Mouse (Mus musculus): ENCODE results near the gene Syt9.
"Not testable (repeated sequence)": the region's sequence is repeated elsewhere in the genome, so short reads cannot be mapped to it uniquely, and the experiment has no call there.

Gene Syt9

GRCm38 (mm10) chr7:107461167-107461566 lies 90.6 kb downstream of the Syt9 start:
- DNase-seq (ENCODE audit: extremely low spot score, low read depth, low spot score), result no peak

- no peak for DNase-seq (ENCODE audit: extremely low spot score, low read depth, low spot score)
Measured at GRCm38 (mm10) chr7:107461699-107462440, 91.3 kb downstream of the Syt9 start.

GRCm38 (mm10) chr7:107462962-107463361 lies 92.4 kb downstream of the Syt9 start:
- DNase-seq (ENCODE audit: extremely low spot score, low read depth, low spot score), result no peak

GRCm38 (mm10) chr7:107465081-107465480 lies 94.6 kb downstream of the Syt9 start:
- no peak for DNase-seq (ENCODE audit: extremely low spot score, low read depth, low spot score)

- no peak for DNase-seq (ENCODE audit: extremely low spot score, low read depth, low spot score)
Measured at GRCm38 (mm10) chr7:107478979-107479965, 108.7 kb downstream of the Syt9 start.

GRCm38 (mm10) chr7:107485709-107486108 lies 115.2 kb downstream of the Syt9 start:
- not testable (repeated sequence) for DNase-seq (ENCODE audit: extremely low spot score, low read depth, low spot score)

- no peak for DNase-seq (ENCODE audit: extremely low spot score, low read depth, low spot score)
Measured at GRCm38 (mm10) chr7:107495428-107495827, 124.9 kb downstream of the Syt9 start.

GRCm38 (mm10) chr7:107496923-107497322 lies 126.4 kb downstream of the Syt9 start:
- no peak for DNase-seq (ENCODE audit: extremely low spot score, low read depth, low spot score)

- no peak for DNase-seq (ENCODE audit: extremely low spot score, low read depth, low spot score)
Measured at GRCm38 (mm10) chr7:107500641-107501040, 130.1 kb downstream of the Syt9 start.

- no peak for DNase-seq (ENCODE audit: extremely low spot score, low read depth, low spot score)
Measured at GRCm38 (mm10) chr7:107504761-107505712, 134.5 kb downstream of the Syt9 start.

GRCm38 (mm10) chr7:107507920-107508319 lies 137.4 kb downstream of the Syt9 start:
- DNase-seq (ENCODE audit: extremely low spot score, low read depth, low spot score), result no peak

GRCm38 (mm10) chr7:107509740-107510139 lies 139.2 kb downstream of the Syt9 start:
- no peak for DNase-seq (ENCODE audit: extremely low spot score, low read depth, low spot score)

GRCm38 (mm10) chr7:107516704-107517410 lies 146.3 kb downstream of the Syt9 start:
- no peak for DNase-seq (ENCODE audit: extremely low spot score, low read depth, low spot score)

GRCm38 (mm10) chr7:107519256-107520025 lies 148.9 kb downstream of the Syt9 start:
- no peak for DNase-seq (ENCODE audit: extremely low spot score, low read depth, low spot score)

- DNase-seq (ENCODE audit: extremely low spot score, low read depth, low spot score), result no peak
Measured at GRCm38 (mm10) chr7:107521411-107521810, 150.9 kb downstream of the Syt9 start.

- DNase-seq (ENCODE audit: extremely low spot score, low read depth, low spot score), result peak; percentile 20
Measured at GRCm38 (mm10) chr7:107526299-107526698, 155.8 kb downstream of the Syt9 start.

GRCm38 (mm10) chr7:107528169-107528772 lies 157.7 kb downstream of the Syt9 start:
- DNase-seq (ENCODE audit: extremely low spot score, low read depth, low spot score), result no peak

GRCm38 (mm10) chr7:107529364-107529763 lies 158.8 kb downstream of the Syt9 start:
- DNase-seq (ENCODE audit: extremely low spot score, low read depth, low spot score), result no peak

- no peak for DNase-seq (ENCODE audit: extremely low spot score, low read depth, low spot score)
Measured at GRCm38 (mm10) chr7:107535311-107535710, 164.8 kb downstream of the Syt9 start.

Measured in hindlimb bud, embryonic 11.5 days (tissue).